Mouse (Mus musculus) forebrain, embryonic 10.5 days (tissue): ENCODE measurements at regions not wholly inside any gene's neighbourhood (a gene's known extent, or its start where the extent isn't known, plus 50 kb on each side); places are given as distances from the start of the nearest gene placed in this dataset.
"Not testable (repeated sequence)": the region's sequence is repeated elsewhere in the genome, so short reads cannot be mapped to it uniquely, and the experiment has no call there.

Experiments used
- DNase-seq: peaks from one replicate; pipeline ENCODE4 v3.0.0-alpha.2; 2017; ENCODE audit warnings: low spot score; ENCODE audit errors: extremely low spot score
- H3K27ac ChIP-seq: fragments of 300-500 bp; sonication (generic); 2 replicates; pipeline ENCODE4 v1.5.1; 2016; ENCODE audit warnings: mild to moderate bottlenecking
- H3K27me3 ChIP-seq: fragments of 300-500 bp; sonication (generic); 2 replicates; pipeline ENCODE4 v1.6.1; 2016; ENCODE audit warnings: mild to moderate bottlenecking; ENCODE audit not compliant: poor library complexity, severe bottlenecking
- H3K36me3 ChIP-seq: fragments of 300-500 bp; sonication (generic); replicated peaks from 2 replicates; pipeline ENCODE4 v1.6.1; 2016; ENCODE audit warnings: mild to moderate bottlenecking, moderate library complexity
- H3K4me1 ChIP-seq: fragments of 300-500 bp; sonication (generic); 2 replicates; pipeline ENCODE4 v1.6.1; 2016
- H3K4me3 ChIP-seq: fragments of 300-500 bp; sonication (generic); 2 replicates; pipeline ENCODE4 v1.5.1; 2016; ENCODE audit warnings: mild to moderate bottlenecking, moderate library complexity
- H3K9me3 ChIP-seq: fragments of 300-500 bp; sonication (generic); 2 replicates; pipeline ENCODE4 v1.6.1; 2016; ENCODE audit warnings: mild to moderate bottlenecking, moderate library complexity
- WGBS: fragments of 180-500 bp; shearing (Covaris S2); methylation state at CpG from one replicate; pipeline ENCODE4 v1.1.7; 2016; 5-methylcytosine and 5-hydroxymethylcytosine counted together

- WGBS: 5% methylated on average over 8 of the region's 8 CpGs
- no peak for DNase-seq
- Histone ChIP-seq H3K4me3 (no peak overlapping the region), H3K27me3 (peaks cover 27% of the 10 kb centered on the region), H3K27ac (no peak overlapping the region), H3K36me3 (no peaks in the 10 kb centered on the region), H3K4me1 (peaks cover 20% of the 10 kb centered on the region), H3K9me3 (no peaks in the 10 kb centered on the region)
These were observed 57.3 kb downstream of the Cbln4 start for GRCm38 (mm10) chr2:171985813-171986572.

- no peak for DNase-seq
- Histone ChIP-seq H3K9me3 (no peaks in the 10 kb centered on the region), H3K27me3 (no peaks in the 10 kb centered on the region), H3K36me3 (no peaks in the 10 kb centered on the region), H3K4me3 (no peak overlapping the region), H3K27ac (no peak overlapping the region), H3K4me1 (0 out of 2 replicates have a peak, but pooled peaks cover 4% of the 10 kb centered on the region)
- WGBS: 68% methylated on average over 13 of the region's 13 CpGs
These were observed 73.9 kb downstream of the Cbln4 start for GRCm38 (mm10) chr2:171969311-171969905.

- Histone ChIP-seq H3K9me3 (no peaks in the 10 kb centered on the region), H3K36me3 (no peaks in the 10 kb centered on the region), H3K27me3 (no peaks in the 10 kb centered on the region), H3K4me3 (no peak overlapping the region), H3K27ac (no peak overlapping the region), H3K4me1 (no peaks in the 10 kb centered on the region)
- no peak for DNase-seq
- 89% methylated on average over 7 of the region's 7 CpGs for WGBS
These were observed 96.6 kb downstream of the Cbln4 start for GRCm38 (mm10) chr2:171946569-171947250.

- no peaks in the 10 kb centered on the region for H3K27me3 ChIP-seq
- H3K27ac ChIP-seq: no peak overlapping the region
- 86% methylated on average over 9 of the region's 9 CpGs for WGBS
- no peaks in the 10 kb centered on the region for H3K4me1 ChIP-seq
- no peaks in the 10 kb centered on the region for H3K9me3 ChIP-seq
- no peak overlapping the region for H3K4me3 ChIP-seq
- DNase-seq: no peak
- H3K36me3 ChIP-seq: no peaks in the 10 kb centered on the region
These were observed 100.6 kb downstream of the Cbln4 start for GRCm38 (mm10) chr2:171942671-171943070.

- no peaks in the 10 kb centered on the region for H3K4me1 ChIP-seq
- H3K36me3 ChIP-seq: no peaks in the 10 kb centered on the region
- WGBS: 88% methylated on average over 13 of the region's 13 CpGs
- no peak overlapping the region for H3K27ac ChIP-seq
- no peaks in the 10 kb centered on the region for H3K9me3 ChIP-seq
- H3K27me3 ChIP-seq: no peaks in the 10 kb centered on the region
- no peak overlapping the region for H3K4me3 ChIP-seq
- DNase-seq: no peak
These were observed 107.5 kb downstream of the Cbln4 start for GRCm38 (mm10) chr2:171935646-171936325.

- 92% methylated on average over 5 of the region's 5 CpGs for WGBS
These were observed 122.3 kb downstream of the Cbln4 start for GRCm38 (mm10) chr2:171920960-171921359.

GRCm38 (mm10) chr2:171887306-171887705 is 156.0 kb downstream of the Cbln4 start:
- H3K27ac ChIP-seq: no peak overlapping the region
- no peak for DNase-seq
- 89% methylated on average over 3 of the region's 3 CpGs for WGBS

More at GRCm38 (mm10) chr2:171920960-171921359, 122.3 kb downstream of the Cbln4 start:
- Histone ChIP-seq H3K4me1 (no peaks in the 10 kb centered on the region), H3K36me3 (no peaks in the 10 kb centered on the region), H3K4me3 (no peak overlapping the region), H3K9me3 (no peaks in the 10 kb centered on the region; the same call in 1 of the 2 replicates), H3K27ac (no peak overlapping the region), H3K27me3 (no peaks in the 10 kb centered on the region)
- DNase-seq: no peak

GRCm38 (mm10) chr2:171879238-171879960 is 163.9 kb downstream of the Cbln4 start:
- H3K36me3 ChIP-seq, H3K9me3 ChIP-seq, H3K27me3 ChIP-seq, H3K4me1 ChIP-seq, H3K4me3 ChIP-seq, DNase-seq, H3K27ac ChIP-seq: not testable (repeated sequence)
- WGBS: 70% methylated on average over 8 of the region's 8 CpGs

More at GRCm38 (mm10) chr2:171887306-171887705, 156.0 kb downstream of the Cbln4 start:
- Histone ChIP-seq H3K4me3 (no peak overlapping the region), H3K9me3 (peaks cover 5% of the 10 kb centered on the region; the same call in 1 of the 2 replicates), H3K4me1 (no peaks in the 10 kb centered on the region), H3K27me3 (no peaks in the 10 kb centered on the region), H3K36me3 (no peaks in the 10 kb centered on the region)

- H3K27ac ChIP-seq: no peak overlapping the region
- no peak overlapping the region for H3K4me3 ChIP-seq
- H3K27me3 ChIP-seq: no peaks in the 10 kb centered on the region
- H3K9me3 ChIP-seq: 0 out of 2 replicates have a peak, but pooled peaks cover 5% of the 10 kb centered on the region
- no peak for DNase-seq
- H3K4me1 ChIP-seq: peaks cover 4% of the 10 kb centered on the region; the same call in 1 of the 2 replicates
- no peaks in the 10 kb centered on the region for H3K36me3 ChIP-seq
- 93% methylated on average over 3 of the region's 3 CpGs for WGBS
These were observed 175.7 kb downstream of the Cbln4 start for GRCm38 (mm10) chr2:171867550-171867949.

GRCm38 (mm10) chr2:171864376-171864965 is 178.8 kb downstream of the Cbln4 start:
- H3K4me3 ChIP-seq: no peak overlapping the region
- H3K27me3 ChIP-seq: no peaks in the 10 kb centered on the region
- no peak for DNase-seq
- no peak overlapping the region for H3K27ac ChIP-seq
- 88% methylated on average over 8 of the region's 8 CpGs for WGBS
- H3K36me3 ChIP-seq: no peaks in the 10 kb centered on the region
- 0 out of 2 replicates have a peak, but pooled peaks cover 5% of the 10 kb centered on the region for H3K9me3 ChIP-seq
- peaks cover 4% of the 10 kb centered on the region; the same call in 1 of the 2 replicates for H3K4me1 ChIP-seq

GRCm38 (mm10) chr2:171862626-171863025 is 180.6 kb downstream of the Cbln4 start:
- 0 out of 2 replicates have a peak, but pooled peaks cover 5% of the 10 kb centered on the region for H3K9me3 ChIP-seq
- no peaks in the 10 kb centered on the region for H3K27me3 ChIP-seq
- DNase-seq: no peak
- H3K36me3 ChIP-seq: no peaks in the 10 kb centered on the region
- H3K4me3 ChIP-seq: no peak overlapping the region
- 92% methylated on average over 2 of the region's 2 CpGs for WGBS
- peaks cover 4% of the 10 kb centered on the region; the same call in 1 of the 2 replicates for H3K4me1 ChIP-seq
- H3K27ac ChIP-seq: no peak overlapping the region
